Mouse (Mus musculus): ENCODE measurements around the gene Gsk3a. TPM values are rescaled to one million over a fixed set of nuclear protein-coding genes. Genes with fewer than 3 reads are reported as not detected.

The Gsk3a gene
- polyA plus RNA-seq, 1 experiment = 87.3 TPM

DNA sequence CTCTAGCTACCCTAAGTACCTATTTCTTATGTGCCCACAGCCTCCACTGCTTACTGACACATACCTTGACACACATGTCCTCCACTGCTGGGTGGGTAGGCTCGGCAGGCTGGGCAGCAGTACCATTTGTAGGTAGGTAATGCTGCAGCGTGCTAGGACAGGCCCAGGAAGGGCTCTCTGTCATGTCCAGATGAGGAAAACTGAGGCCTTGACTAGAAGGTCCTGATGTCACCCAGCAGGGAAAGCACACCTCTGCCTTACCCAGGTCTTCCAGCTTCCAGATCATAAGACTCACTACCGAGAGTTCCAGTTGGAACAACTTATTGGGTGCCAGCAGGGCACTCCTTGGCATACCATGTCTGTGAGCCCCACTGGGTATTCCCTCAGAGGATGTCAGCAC, 37.3 kb upstream of the Gsk3a start:
- Histone ChIP-seq H3K79me3 (ENCODE audit: low read depth) (peaks cover 1% of the 10 kb centered on the region), H3K79me2 (ENCODE audit: control insufficient read depth, insufficient read depth) (peaks cover 5% of the 10 kb centered on the region), H3K36me3 (ENCODE audit: control insufficient read depth, insufficient read depth) (no peaks in the 10 kb centered on the region), H3ac (ENCODE audit: control insufficient read depth, insufficient read length, low read depth) (no peak overlapping the region), H3K27me3 (ENCODE audit: control insufficient read depth, insufficient read depth, insufficient read length) (no peaks in the 10 kb centered on the region), H3K4me3 (ENCODE audit: insufficient read depth, poor library complexity, severe bottlenecking) (no peak overlapping the region)
- TF ChIP-seq MYOD1 (IDR thresholded peaks at IDR 0.05; ENCODE audit: control insufficient read depth, insufficient read length, low read depth) (no peak), MAX (IDR thresholded peaks at IDR 0.05) (no peak), MYOG (IDR thresholded peaks at IDR 0.05; ENCODE audit: control insufficient read depth, extremely low read depth, insufficient read length) (no peak), USF1 (IDR thresholded peaks at IDR 0.05; ENCODE audit: low read depth) (no peak), CTCF (IDR thresholded peaks at IDR 0.05; ENCODE audit: control insufficient read depth, insufficient read depth, insufficient read length) (no peak), CEBPB (IDR thresholded peaks at IDR 0.05; ENCODE audit: low read depth) (no peak), FOSL1 (IDR thresholded peaks at IDR 0.05; ENCODE audit: insufficient read depth, low read length, poor library complexity, severe bottlenecking) (no peak)

DNA sequence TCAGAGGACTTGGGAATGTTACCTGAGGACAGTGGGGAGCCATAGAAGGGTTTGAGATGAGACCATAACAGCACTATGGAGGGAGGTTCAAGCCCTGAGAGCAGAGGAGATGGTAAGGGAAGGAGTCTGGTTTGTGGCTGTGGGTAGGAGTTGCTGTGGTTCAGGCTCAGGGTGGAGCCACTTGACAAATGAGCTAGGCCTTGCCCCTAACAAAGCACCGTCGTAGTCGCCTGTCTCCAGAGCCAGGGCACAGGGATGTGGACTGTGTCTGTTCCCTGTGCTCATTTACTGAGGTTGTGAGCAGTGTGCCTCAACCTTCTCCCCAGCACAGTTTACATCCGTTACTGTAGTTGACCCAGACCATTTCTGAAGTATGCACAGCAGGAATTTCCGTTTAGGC, 36.9 kb upstream of the Gsk3a start:
- Histone ChIP-seq H3K79me3 (ENCODE audit: low read depth) (peaks cover 2% of the 10 kb centered on the region), H3ac (ENCODE audit: control insufficient read depth, insufficient read length, low read depth) (no peak overlapping the region), H3K36me3 (ENCODE audit: control insufficient read depth, insufficient read depth) (no peaks in the 10 kb centered on the region), H3K27me3 (ENCODE audit: control insufficient read depth, insufficient read depth, insufficient read length) (no peaks in the 10 kb centered on the region), H3K4me3 (ENCODE audit: insufficient read depth, poor library complexity, severe bottlenecking) (no peak overlapping the region), H3K79me2 (ENCODE audit: control insufficient read depth, insufficient read depth) (peaks cover 5% of the 10 kb centered on the region)
- TF ChIP-seq CTCF (IDR thresholded peaks at IDR 0.05; ENCODE audit: control insufficient read depth, insufficient read depth, insufficient read length) (no peak), FOSL1 (IDR thresholded peaks at IDR 0.05; ENCODE audit: insufficient read depth, low read length, poor library complexity, severe bottlenecking) (no peak), MYOD1 (IDR thresholded peaks at IDR 0.05; ENCODE audit: control insufficient read depth, insufficient read length, low read depth) (no peak), USF1 (IDR thresholded peaks at IDR 0.05; ENCODE audit: low read depth) (no peak), MAX (IDR thresholded peaks at IDR 0.05) (no peak), CEBPB (IDR thresholded peaks at IDR 0.05; ENCODE audit: low read depth) (no peak), MYOG (IDR thresholded peaks at IDR 0.05; ENCODE audit: control insufficient read depth, extremely low read depth, insufficient read length) (no peak)

DNA sequence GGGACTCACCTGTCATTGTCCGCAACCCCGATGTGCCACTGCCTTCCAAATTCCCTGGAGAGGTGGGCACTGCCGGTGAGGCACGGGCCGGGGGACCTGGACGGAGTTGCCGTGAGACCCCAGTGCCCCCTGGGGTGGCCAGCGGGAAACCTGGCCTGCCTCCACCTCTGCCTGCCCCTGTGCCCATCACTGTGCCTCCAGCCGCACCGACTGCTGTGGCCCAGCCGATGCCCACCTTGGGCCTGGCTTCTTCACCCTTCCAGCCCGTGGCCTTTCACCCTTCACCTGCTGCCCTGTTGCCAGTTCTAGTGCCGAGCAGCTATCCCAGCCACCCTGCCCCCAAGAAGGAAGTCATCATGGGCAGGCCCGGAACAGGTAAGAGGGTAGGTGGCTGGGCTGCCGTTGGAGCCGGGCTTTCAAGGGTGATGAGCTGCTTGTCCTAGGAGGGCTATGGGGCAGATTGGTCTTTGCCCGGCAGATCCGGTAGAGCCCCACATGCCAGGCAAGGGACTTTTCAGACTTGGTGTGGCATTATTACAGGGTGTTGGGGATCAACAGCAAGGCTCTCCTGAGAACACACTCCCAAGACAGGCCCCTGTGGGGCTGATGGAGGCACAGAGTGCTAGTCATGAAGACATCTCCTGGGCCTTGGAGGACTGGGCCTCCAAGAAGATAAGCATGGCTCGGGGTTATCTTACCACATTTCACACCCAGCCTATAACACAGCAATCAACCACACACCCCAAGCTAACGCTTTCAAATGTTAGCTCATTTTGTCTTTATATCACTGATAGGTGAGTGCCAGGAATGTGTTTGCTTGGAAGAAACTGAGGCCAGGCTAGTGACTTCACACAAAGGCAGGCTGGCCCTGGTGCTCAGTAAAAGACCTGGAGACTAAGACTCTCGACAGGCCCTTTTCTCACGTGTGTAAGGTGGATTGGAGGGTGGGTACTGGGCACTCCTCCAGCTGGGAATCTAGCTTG, 35.9 kb upstream of the Gsk3a start:
- peaks cover 5% of the 10 kb centered on the region for H3K79me2 ChIP-seq (ENCODE audit: control insufficient read depth, insufficient read depth)
- H3K79me3 ChIP-seq (ENCODE audit: low read depth) = peaks cover 3% of the 10 kb centered on the region
- H3K36me3 ChIP-seq (ENCODE audit: control insufficient read depth, insufficient read depth) = no peaks in the 10 kb centered on the region
- H3K27me3 ChIP-seq (ENCODE audit: control insufficient read depth, insufficient read depth, insufficient read length) = no peaks in the 10 kb centered on the region
- TF ChIP-seq FOSL1 (IDR thresholded peaks at IDR 0.05; ENCODE audit: insufficient read depth, low read length, poor library complexity, severe bottlenecking) = no peak
- TF ChIP-seq MYOD1 (IDR thresholded peaks at IDR 0.05; ENCODE audit: control insufficient read depth, insufficient read length, low read depth) = no peak
- TF ChIP-seq CTCF (IDR thresholded peaks at IDR 0.05; ENCODE audit: control insufficient read depth, insufficient read depth, insufficient read length) = no peak
- H3ac ChIP-seq (ENCODE audit: control insufficient read depth, insufficient read length, low read depth) = no peak overlapping the region
- H3K4me3 ChIP-seq (ENCODE audit: insufficient read depth, poor library complexity, severe bottlenecking) = no peak overlapping the region

DNA sequence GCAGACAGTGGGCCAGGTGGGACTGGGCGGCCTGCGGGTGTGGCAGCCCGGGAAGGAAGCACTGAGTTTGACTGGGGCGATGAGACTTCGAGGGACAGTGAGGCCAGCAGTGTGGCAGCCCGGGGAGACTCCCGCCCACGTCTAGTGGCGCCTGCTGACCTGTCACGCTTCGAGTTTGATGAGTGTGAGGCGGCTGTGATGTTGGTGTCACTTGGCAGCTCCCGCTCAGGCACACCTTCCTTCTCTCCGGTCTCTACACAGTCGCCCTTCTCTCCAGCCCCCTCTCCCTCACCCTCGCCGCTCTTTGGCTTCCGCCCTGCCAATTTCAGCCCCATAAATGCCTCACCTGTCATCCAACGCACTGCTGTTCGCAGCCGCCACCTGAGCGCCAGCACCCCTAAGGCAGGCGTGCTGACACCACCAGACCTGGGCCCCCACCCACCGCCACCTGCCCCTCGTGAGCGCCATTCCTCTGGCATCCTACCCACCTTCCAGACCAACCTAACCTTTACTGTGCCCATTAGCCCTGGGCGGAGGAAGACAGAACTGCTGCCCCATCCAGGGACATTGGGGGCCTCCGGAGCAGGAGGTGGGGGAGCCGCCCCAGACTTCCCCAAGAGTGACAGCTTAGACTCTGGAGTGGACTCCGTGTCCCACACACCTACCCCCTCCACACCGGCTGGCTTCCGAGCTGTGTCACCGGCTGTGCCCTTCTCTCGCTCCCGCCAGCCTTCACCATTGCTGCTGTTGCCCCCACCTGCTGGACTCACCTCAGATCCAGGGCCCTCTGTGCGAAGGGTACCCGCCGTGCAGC, 35.0 kb upstream of the Gsk3a start:
- H3K4me3 ChIP-seq (ENCODE audit: insufficient read depth, poor library complexity, severe bottlenecking) = no peak overlapping the region
- H3K79me3 ChIP-seq (ENCODE audit: low read depth) = peaks cover 3% of the 10 kb centered on the region
- H3K36me3 ChIP-seq (ENCODE audit: control insufficient read depth, insufficient read depth) = no peaks in the 10 kb centered on the region
- H3K27me3 ChIP-seq (ENCODE audit: control insufficient read depth, insufficient read depth, insufficient read length) = no peaks in the 10 kb centered on the region
- no peak overlapping the region for H3ac ChIP-seq (ENCODE audit: control insufficient read depth, insufficient read length, low read depth)
- H3K79me2 ChIP-seq (ENCODE audit: control insufficient read depth, insufficient read depth) = peaks cover 3% of the 10 kb centered on the region
- TF ChIP-seq USF1 (IDR thresholded peaks at IDR 0.05; ENCODE audit: low read depth) = no peak
- no peak for TF ChIP-seq CEBPB (IDR thresholded peaks at IDR 0.05; ENCODE audit: low read depth)
- TF ChIP-seq MYOD1 (IDR thresholded peaks at IDR 0.05; ENCODE audit: control insufficient read depth, insufficient read length, low read depth) = no peak
- TF ChIP-seq FOSL1 (IDR thresholded peaks at IDR 0.05; ENCODE audit: insufficient read depth, low read length, poor library complexity, severe bottlenecking) = no peak
- TF ChIP-seq MYOG (IDR thresholded peaks at IDR 0.05; ENCODE audit: control insufficient read depth, extremely low read depth, insufficient read length) = no peak
- no peak for TF ChIP-seq CTCF (IDR thresholded peaks at IDR 0.05; ENCODE audit: control insufficient read depth, insufficient read depth, insufficient read length)
- TF ChIP-seq MAX (IDR thresholded peaks at IDR 0.05) = no peak

DNA sequence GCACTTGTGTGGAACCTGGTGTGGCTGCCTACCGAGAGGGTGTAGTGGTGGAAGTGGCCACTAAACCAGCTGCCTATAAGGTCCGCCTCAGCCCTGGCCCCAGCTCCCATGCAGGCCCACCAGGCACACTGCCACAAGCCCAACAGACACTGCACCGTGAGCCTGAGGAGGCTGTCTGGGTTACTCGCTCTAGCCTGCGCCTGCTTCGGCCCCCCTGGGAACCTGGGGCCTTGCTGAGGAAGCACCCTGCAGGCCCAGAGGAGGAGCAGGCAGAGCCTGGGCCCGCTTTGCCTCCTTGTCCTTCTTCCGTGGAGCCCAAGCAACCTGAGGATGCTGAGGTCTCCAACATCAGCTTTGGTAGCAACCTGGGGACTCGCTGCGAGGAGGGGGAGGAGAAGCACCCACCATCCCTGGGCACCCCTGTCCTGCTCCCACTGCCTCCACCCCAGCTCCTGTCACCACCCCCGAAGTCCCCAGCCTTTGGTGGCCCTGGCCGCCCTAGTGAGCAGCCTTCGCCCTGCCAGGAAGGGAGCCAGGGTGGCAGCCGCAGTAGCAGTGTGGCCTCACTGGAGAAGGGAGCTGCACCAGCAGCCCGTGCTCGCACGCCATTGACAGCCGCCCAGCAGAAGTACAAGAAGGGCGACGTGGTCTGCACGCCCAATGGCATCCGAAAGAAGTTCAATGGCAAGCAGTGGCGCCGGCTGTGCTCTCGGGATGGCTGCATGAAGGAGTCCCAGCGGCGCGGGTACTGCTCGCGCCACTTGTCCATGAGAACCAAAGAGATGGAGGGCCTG, 34.2 kb upstream of the Gsk3a start:
- Histone ChIP-seq H3K79me3 (ENCODE audit: low read depth) (peaks cover 3% of the 10 kb centered on the region), H3K4me3 (ENCODE audit: insufficient read depth, poor library complexity, severe bottlenecking) (no peak overlapping the region), H3K79me2 (ENCODE audit: control insufficient read depth, insufficient read depth) (no peaks in the 10 kb centered on the region), H3ac (ENCODE audit: control insufficient read depth, insufficient read length, low read depth) (no peak overlapping the region), H3K36me3 (ENCODE audit: control insufficient read depth, insufficient read depth) (no peaks in the 10 kb centered on the region), H3K27me3 (ENCODE audit: control insufficient read depth, insufficient read depth, insufficient read length) (no peaks in the 10 kb centered on the region)
- no peak for TF ChIP-seq FOSL1 (IDR thresholded peaks at IDR 0.05; ENCODE audit: insufficient read depth, low read length, poor library complexity, severe bottlenecking)
- no peak for TF ChIP-seq USF1 (IDR thresholded peaks at IDR 0.05; ENCODE audit: low read depth)
